Mouse (Mus musculus) hindbrain, postnatal 0 days (tissue): ENCODE measurements around the gene Wnk2. TPM values are rescaled to one million over a fixed set of nuclear protein-coding genes. Genes with fewer than 3 reads are reported as not detected.
"Not testable (repeated sequence)": the region's sequence is repeated elsewhere in the genome, so short reads cannot be mapped to it uniquely, and the experiment has no call there.

Source experiments
- ATAC-seq: fragments of 200-750 bp; cut with Nextera tagmentation; 2 replicates; pipeline ENCODE4 v1.8.0; 2017; ENCODE audit warnings: mild to moderate bottlenecking, moderate TSS enrichment, moderate library complexity
- DNase-seq: peaks from one replicate; pipeline ENCODE4 v3.0.0-alpha.2; 2015; ENCODE audit warnings: low spot score
- H3K27ac ChIP-seq: fragments of 300-500 bp; sonication (generic); 2 replicates; pipeline ENCODE4 v1.5.1; 2014; ENCODE audit warnings: mild to moderate bottlenecking
- H3K27me3 ChIP-seq: fragments of 300-500 bp; sonication (generic); 2 replicates; pipeline ENCODE4 v1.6.1; 2014; ENCODE audit warnings: low read length, mixed read lengths; ENCODE audit not compliant: insufficient read depth
- H3K36me3 ChIP-seq: fragments of 300-500 bp; sonication (generic); 2 replicates; pipeline ENCODE4 v1.6.1; 2014; ENCODE audit warnings: low read length, mixed read lengths; ENCODE audit not compliant: insufficient read depth
- H3K4me1 ChIP-seq: fragments of 300-500 bp; sonication (generic); 2 replicates; pipeline ENCODE4 v1.6.1; 2014; ENCODE audit warnings: antibody characterized with exemption, low read length, mixed read lengths; ENCODE audit not compliant: insufficient read depth
- H3K4me2 ChIP-seq: fragments of 300-500 bp; sonication (generic); 2 replicates; pipeline ENCODE4 v1.6.1; 2014; ENCODE audit warnings: low read depth, mild to moderate bottlenecking, low read length, moderate library complexity, mixed read lengths
- H3K4me3 ChIP-seq: fragments of 300-500 bp; sonication (generic); 2 replicates; pipeline ENCODE4 v1.5.1; 2014; ENCODE audit warnings: low read length
- H3K9ac ChIP-seq: fragments of 300-500 bp; sonication (generic); replicated peaks from 2 replicates; pipeline ENCODE4 v1.6.1; 2014; ENCODE audit warnings: mild to moderate bottlenecking, low read length, moderate library complexity, mixed read lengths
- H3K9me3 ChIP-seq: fragments of 300-500 bp; sonication (generic); 2 replicates; pipeline ENCODE4 v1.6.1; 2016; ENCODE audit warnings: low read length, mixed read lengths
- CTCF ChIP-seq: IDR thresholded peaks from 2 replicates; pipeline ENCODE4 v1.5.1; 2016; ENCODE audit warnings: antibody characterized with exemption, control low read depth, low read depth
- WGBS: fragments of 180-500 bp; shearing (Covaris S2); extraction: QIAGEN DNeasy Blood & Tissue Kit; methylation state at CpG from one replicate; pipeline ENCODE4 v1.1.7; 2014; 5-methylcytosine and 5-hydroxymethylcytosine counted together
- polyA plus RNA-seq: library from polyadenylated mRNA; unstranded; fragments of >200 nt; fragmentation: Nextera tagmentation; extraction: Ambion mirVana; gene quantifications from 2 replicates; pipeline ENCODE4 v1.2.1, GENCODE M21; 2015
- total RNA-seq: library from RNA; depleted of rRNA; stranded (reverse); fragments of >200 nt; gene quantifications from 2 replicates; pipeline ENCODE4 v1.2.3, GENCODE M21; 2014

The Wnk2 gene
- total and polyA plus RNA-seq, 2 experiments from 2014 or later, result 15.1 to 63.8 TPM

- H3K27ac ChIP-seq, result no peak overlapping the region
- no peaks in the 10 kb centered on the region for H3K27me3 ChIP-seq
- H3K4me3 ChIP-seq, result no peak overlapping the region
- TF ChIP-seq CTCF, result no peak
- no peaks in the 10 kb centered on the region for H3K9me3 ChIP-seq
- 95% methylated on average over 4 of the region's 4 CpGs for WGBS
- no peaks in the 10 kb centered on the region for H3K4me1 ChIP-seq
- H3K9ac ChIP-seq, result no peak overlapping the region
- H3K36me3 ChIP-seq, result peaks cover 41% of the 10 kb centered on the region
- ATAC-seq (no peak), DNase-seq (no peak)
- H3K4me2 ChIP-seq, result no peak overlapping the region
Observed at GRCm38 (mm10) chr13:49069393-49069792, 78.4 kb downstream of the Wnk2 start.

- 87% methylated on average over 5 of the region's 5 CpGs for WGBS
- no peak for TF ChIP-seq CTCF
- no peaks in the 10 kb centered on the region for H3K27me3 ChIP-seq
- no peak overlapping the region for H3K4me2 ChIP-seq
- no peak for DNase-seq
- H3K36me3 ChIP-seq, result peaks cover 66% of the 10 kb centered on the region
- H3K27ac ChIP-seq, result no peak overlapping the region
- no peaks in the 10 kb centered on the region for H3K4me1 ChIP-seq
- H3K9me3 ChIP-seq, result no peaks in the 10 kb centered on the region
- no peak for ATAC-seq
- no peak overlapping the region for H3K4me3 ChIP-seq
- no peak overlapping the region for H3K9ac ChIP-seq
Observed at GRCm38 (mm10) chr13:49064257-49064656, 83.6 kb downstream of the Wnk2 start.

GRCm38 (mm10) chr13:49060456-49060855, 87.4 kb downstream of the Wnk2 start:
- ATAC-seq, result no peak
- 84% methylated on average over 7 of the region's 7 CpGs for WGBS

GRCm38 (mm10) chr13:49058528-49058927, 89.3 kb downstream of the Wnk2 start:
- DNase-seq, result peak; percentile 65
- Histone ChIP-seq H3K4me3 (no peak overlapping the region), H3K9ac (no peak overlapping the region), H3K9me3 (no peaks in the 10 kb centered on the region), H3K4me1 (no peaks in the 10 kb centered on the region), H3K27ac (no peak overlapping the region), H3K36me3 (peaks cover 50% of the 10 kb centered on the region), H3K4me2 (no peak overlapping the region), H3K27me3 (no peaks in the 10 kb centered on the region)
- WGBS, result 94% methylated on average over 4 of the region's 4 CpGs
- ATAC-seq, result peak; percentile 52; the same call in 1 of the 2 replicates
- TF ChIP-seq CTCF, result peak; percentile 84

More at GRCm38 (mm10) chr13:49060456-49060855, 87.4 kb downstream of the Wnk2 start:
- no peak overlapping the region for H3K4me3 ChIP-seq
- H3K4me2 ChIP-seq, result no peak overlapping the region
- H3K9me3 ChIP-seq, result no peaks in the 10 kb centered on the region
- no peaks in the 10 kb centered on the region for H3K4me1 ChIP-seq
- no peak for DNase-seq
- H3K27me3 ChIP-seq, result no peaks in the 10 kb centered on the region
- no peak overlapping the region for H3K9ac ChIP-seq
- no peak overlapping the region for H3K27ac ChIP-seq
- H3K36me3 ChIP-seq, result peaks cover 53% of the 10 kb centered on the region
- no peak for TF ChIP-seq CTCF

GRCm38 (mm10) chr13:49056304-49056703, 91.5 kb downstream of the Wnk2 start:
- Histone ChIP-seq H3K4me1 (no peaks in the 10 kb centered on the region), H3K27me3 (no peaks in the 10 kb centered on the region), H3K9ac (no peak overlapping the region), H3K36me3 (peaks cover 34% of the 10 kb centered on the region), H3K27ac (no peak overlapping the region), H3K9me3 (no peaks in the 10 kb centered on the region), H3K4me2 (no peak overlapping the region), H3K4me3 (no peak overlapping the region)
- ATAC-seq (no peak), DNase-seq (no peak)
- 86% methylated on average over 4 of the region's 4 CpGs for WGBS
- no peak for TF ChIP-seq CTCF

GRCm38 (mm10) chr13:49054753-49055152, 93.1 kb downstream of the Wnk2 start:
- H3K27me3 ChIP-seq, H3K9me3 ChIP-seq, H3K27ac ChIP-seq, H3K4me3 ChIP-seq, ATAC-seq, H3K9ac ChIP-seq, H3K4me2 ChIP-seq, H3K4me1 ChIP-seq, DNase-seq: not testable (repeated sequence)
- peaks cover 24% of the 10 kb centered on the region for H3K36me3 ChIP-seq

GRCm38 (mm10) chr13:49053333-49053732, 94.5 kb downstream of the Wnk2 start:
- H3K27ac ChIP-seq, result no peak overlapping the region
- H3K4me1 ChIP-seq, result no peaks in the 10 kb centered on the region
- TF ChIP-seq CTCF, result no peak
- no peaks in the 10 kb centered on the region for H3K27me3 ChIP-seq
- no peak overlapping the region for H3K9ac ChIP-seq
- no peak overlapping the region for H3K4me3 ChIP-seq
- DNase-seq (no peak), ATAC-seq (no peak)
- no peak overlapping the region for H3K4me2 ChIP-seq
- H3K36me3 ChIP-seq, result peaks cover 22% of the 10 kb centered on the region
- no peaks in the 10 kb centered on the region for H3K9me3 ChIP-seq
- 81% methylated on average over 2 of the region's 2 CpGs for WGBS
